Mouse (Mus musculus) CH12.LX (cell line): ENCODE measurements at regions not wholly inside any gene's neighbourhood (a gene's known extent, or its start where the extent isn't known, plus 50 kb on each side); places are given as distances from the start of the nearest gene placed in this dataset.

Experiments
- DNase-seq: peaks from one replicate; pipeline ENCODE4 v3.0.0-alpha.2; 2013; ENCODE audit errors: extremely low read depth
- H3K27ac ChIP-seq: 2 replicates; pipeline ENCODE4 v1.5.1; 2012; ENCODE audit warnings: low read depth, mild to moderate bottlenecking, control low read depth, moderate library complexity; ENCODE audit not compliant: insufficient read depth
- H3K27me3 ChIP-seq: replicated peaks from 2 replicates; pipeline ENCODE3; 2012; ENCODE audit warnings: inconsistent platforms
- H3K36me3 ChIP-seq, 2 experiments: replicated peaks in 1 of 2; 2 replicates each; pipeline versions ENCODE3 to v1.6.1; 2012; ENCODE audit warnings: inconsistent platforms in 1 of 2, low read length in 1 of 2, mild to moderate bottlenecking in 1 of 2, mixed read lengths in 1 of 2, moderate library complexity in 1 of 2; ENCODE audit not compliant: control insufficient read depth in 1 of 2, insufficient read depth in 1 of 2
- H3K4me1 ChIP-seq, 2 experiments: 2 replicates each; pipeline ENCODE4 v1.6.1; 2012; ENCODE audit warnings: inconsistent platforms in 1 of 2, moderate library complexity in 1 of 2; ENCODE audit not compliant: insufficient read depth in 2 of 2, control insufficient read depth in 1 of 2
- H3K4me2 ChIP-seq: 2 replicates; pipeline ENCODE4 v1.6.1; 2012; ENCODE audit warnings: low read depth, mild to moderate bottlenecking, control low read depth; ENCODE audit not compliant: poor library complexity, insufficient read depth, severe bottlenecking
- H3K4me3 ChIP-seq, 3 experiments: fragments of 150-350 bp in 1 of 3; sonication (generic) in 1 of 3; replicated peaks in 1 of 3; 2 replicates each; pipeline versions ENCODE3 to v1.5.1; 2011 to 2012; ENCODE audit warnings: low read depth in 2 of 3, low read length in 2 of 3, mild to moderate bottlenecking in 2 of 3, moderate library complexity in 2 of 3, control low read depth in 1 of 3, improper control_type of control experiment in 1 of 3, inconsistent platforms in 1 of 3, mixed read lengths in 1 of 3; ENCODE audit not compliant: poor library complexity in 1 of 3
- H3K79me2 ChIP-seq: replicated peaks from 2 replicates; pipeline ENCODE4 v1.6.1; 2012; ENCODE audit warnings: mild to moderate bottlenecking, moderate library complexity; ENCODE audit not compliant: control insufficient read depth, poor library complexity, insufficient read depth, severe bottlenecking; ENCODE audit errors: extremely low read depth
- H3K9ac ChIP-seq: 2 replicates; pipeline ENCODE4 v1.6.1; 2012; ENCODE audit warnings: low read depth, mild to moderate bottlenecking, control low read depth, moderate library complexity; ENCODE audit not compliant: insufficient read depth
- H3K9me3 ChIP-seq: replicated peaks from 2 replicates; pipeline ENCODE3; 2012; ENCODE audit warnings: low read length, inconsistent platforms, mixed read lengths
- CTCF ChIP-seq, 2 experiments: IDR thresholded peaks in 1 of 2; conservative IDR thresholded peaks in 1 of 2; 2 replicates each; pipeline ENCODE4 v1.5.1; 2011 to 2012; ENCODE audit warnings: low read depth in 2 of 2, low read length in 2 of 2, improper control_type of control experiment in 1 of 2, inconsistent platforms in 1 of 2, mild to moderate bottlenecking in 1 of 2, moderate library complexity in 1 of 2
- ELF1 ChIP-seq: IDR thresholded peaks from 2 replicates; pipeline ENCODE4 v1.6.1; 2014; ENCODE audit warnings: low read depth, mild to moderate bottlenecking, inconsistent platforms, low read length, improper control_type of control experiment
- GABPA ChIP-seq: IDR thresholded peaks from 2 replicates; pipeline ENCODE4 v1.6.1; 2012; ENCODE audit warnings: low read depth, low read length, improper control_type of control experiment, inconsistent platforms; ENCODE audit not compliant: insufficient replicate concordance
- HCFC1 ChIP-seq: IDR thresholded peaks from 2 replicates; pipeline ENCODE4 v1.6.1; 2012; ENCODE audit warnings: low read depth, mild to moderate bottlenecking, inconsistent platforms, low read length, improper control_type of control experiment
- JUND ChIP-seq: conservative IDR thresholded peaks from 2 replicates; pipeline ENCODE4 v1.6.1; 2011; ENCODE audit warnings: low read depth, low read length, improper control_type of control experiment
- KAT2A ChIP-seq: IDR thresholded peaks from 2 replicates; pipeline ENCODE4 v1.6.1; 2012; ENCODE audit warnings: low read length, improper control_type of control experiment, inconsistent platforms; ENCODE audit not compliant: insufficient replicate concordance
- MAFK ChIP-seq: IDR thresholded peaks from 2 replicates; pipeline ENCODE4 v1.6.1; 2011; ENCODE audit warnings: low read length, improper control_type of control experiment; ENCODE audit not compliant: insufficient replicate concordance
- MEF2A ChIP-seq: IDR thresholded peaks from 2 replicates; pipeline ENCODE4 v1.6.1; 2014; ENCODE audit warnings: low read depth, mild to moderate bottlenecking, inconsistent platforms, low read length, improper control_type of control experiment, borderline replicate concordance
- MXI1 ChIP-seq: IDR thresholded peaks from 2 replicates; pipeline ENCODE4 v1.6.1; 2011; ENCODE audit warnings: mild to moderate bottlenecking, low read depth, low read length, improper control_type of control experiment
- NELFE ChIP-seq: IDR thresholded peaks from 2 replicates; pipeline ENCODE4 v1.6.1; 2011; ENCODE audit warnings: low read depth, low read length, improper control_type of control experiment
- POLR2A ChIP-seq: IDR thresholded peaks from 2 replicates; pipeline ENCODE4 v1.6.1; 2011; ENCODE audit warnings: low read depth, mild to moderate bottlenecking, improper control_type of control experiment, low read length
- POLR2AphosphoS2 ChIP-seq: IDR thresholded peaks from 2 replicates; pipeline ENCODE4 v1.6.1; 2011; ENCODE audit warnings: low read depth, low read length, improper control_type of control experiment
- RAD21 ChIP-seq: IDR thresholded peaks from 2 replicates; pipeline ENCODE4 v1.6.1; 2011; ENCODE audit warnings: low read depth, mild to moderate bottlenecking, low read length, improper control_type of control experiment, moderate library complexity
- RCOR1 ChIP-seq: conservative IDR thresholded peaks from 2 replicates; pipeline ENCODE4 v1.6.1; 2012; ENCODE audit warnings: low read depth, mild to moderate bottlenecking, inconsistent platforms, low read length, improper control_type of control experiment
- SMC3 ChIP-seq: IDR thresholded peaks from 2 replicates; pipeline ENCODE4 v1.6.1; 2011; ENCODE audit warnings: low read depth, low read length, improper control_type of control experiment
- USF1 ChIP-seq: IDR thresholded peaks from 2 replicates; pipeline ENCODE4 v1.6.1; 2014; ENCODE audit warnings: low read depth, mild to moderate bottlenecking, inconsistent platforms, low read length, improper control_type of control experiment
- ZMIZ1 ChIP-seq: IDR thresholded peaks from 2 replicates; pipeline ENCODE4 v1.6.1; 2012; ENCODE audit warnings: low read depth, mild to moderate bottlenecking, inconsistent platforms, low read length, improper control_type of control experiment
- ZNF384 ChIP-seq: IDR thresholded peaks from 2 replicates; pipeline ENCODE4 v1.6.1; 2012; ENCODE audit warnings: low read depth, low read length, improper control_type of control experiment, inconsistent platforms
- dilution Hi-C: fragments of 300-500 bp; cut with MboI; formaldehyde crosslinking; loops from 2 replicates; pipeline ENCODE4 v1.14.3; 2020; ENCODE audit warnings: low sequenced_read_pairs; ENCODE audit not compliant: extremely low pct_unique_long_range_greater_than_20kb, extremely low pct_ligation_motif_present
- in situ Hi-C: fragments of 300-500 bp; cut with MboI; formaldehyde crosslinking; loops from 3 replicates; pipeline ENCODE4 v1.14.3; 2019; ENCODE audit warnings: low sequenced_read_pairs, low pct_ligation_motif_present, low pct_unique_long_range_greater_than_20kb, mixed read lengths

DNA sequence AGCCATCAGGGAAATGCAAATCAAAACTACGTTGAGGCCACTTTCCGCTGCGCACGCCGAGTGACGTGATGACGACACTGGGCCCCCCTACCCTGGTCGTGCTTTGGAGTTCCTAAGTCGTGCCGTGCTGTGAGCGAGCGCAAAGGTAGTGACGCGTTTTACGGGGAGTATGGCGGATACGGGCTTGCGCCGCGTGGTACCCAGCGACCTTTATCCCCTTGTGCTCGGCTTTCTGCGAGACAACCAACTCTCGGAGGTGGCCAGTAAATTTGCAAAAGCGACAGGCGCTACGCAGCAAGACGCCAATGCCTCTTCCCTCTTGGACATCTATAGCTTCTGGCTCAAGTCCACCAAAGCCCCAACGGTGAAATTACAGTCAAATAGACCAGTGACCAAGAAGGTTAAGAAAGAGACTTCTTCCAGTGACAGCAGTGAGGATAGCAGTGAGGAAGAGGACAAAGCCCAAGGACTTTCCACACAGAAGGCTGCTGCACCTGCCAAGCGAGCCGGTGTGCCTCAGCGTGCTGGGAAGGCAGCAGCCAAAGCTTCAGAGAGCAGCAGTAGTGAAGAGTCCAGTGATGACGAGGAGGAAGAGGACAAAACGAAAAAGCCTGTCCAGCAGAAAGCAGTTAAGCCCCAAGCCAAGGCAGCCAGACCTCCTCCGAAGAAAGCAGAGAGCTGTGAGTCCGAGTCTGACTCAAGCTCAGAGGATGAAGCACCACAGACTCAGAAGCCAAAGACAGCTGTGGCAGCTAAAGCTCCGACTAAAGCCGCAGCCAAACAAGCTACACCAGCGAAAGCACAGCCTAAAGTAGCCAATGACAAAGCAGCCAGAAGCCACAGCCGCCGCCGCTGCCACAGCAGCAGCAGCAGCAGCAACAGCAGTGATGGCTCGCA, 123.3 kb upstream of the Agtr2 start (continued):
- TF ChIP-seq ZNF384 (no peak), ZMIZ1 (no peak), SMC3 (no peak), ELF1 (peak; percentile 24; the same call in 1 of the 2 replicates), POLR2A (peak; percentile 65), RCOR1 (no peak), NELFE (0 out of 2 replicates have a peak, but pooled peaks have one; percentile 25), POLR2AphosphoS2 (no peak), CTCF (conservative IDR thresholded peaks at IDR 0.05 in 1 of 2, IDR thresholded peaks at IDR 0.05 in 1 of 2; ENCODE audit: low read depth in 2 of 2, low read length in 2 of 2) (no peak), MAFK (no peak), RAD21 (no peak), JUND (no peak), USF1 (no peak), HCFC1 (peak; percentile 41), GABPA (no peak), KAT2A (no peak), MXI1 (no peak; the same call in 1 of the 2 replicates)
- TF ChIP-seq, all 38 proteins: peak for 7

DNA sequence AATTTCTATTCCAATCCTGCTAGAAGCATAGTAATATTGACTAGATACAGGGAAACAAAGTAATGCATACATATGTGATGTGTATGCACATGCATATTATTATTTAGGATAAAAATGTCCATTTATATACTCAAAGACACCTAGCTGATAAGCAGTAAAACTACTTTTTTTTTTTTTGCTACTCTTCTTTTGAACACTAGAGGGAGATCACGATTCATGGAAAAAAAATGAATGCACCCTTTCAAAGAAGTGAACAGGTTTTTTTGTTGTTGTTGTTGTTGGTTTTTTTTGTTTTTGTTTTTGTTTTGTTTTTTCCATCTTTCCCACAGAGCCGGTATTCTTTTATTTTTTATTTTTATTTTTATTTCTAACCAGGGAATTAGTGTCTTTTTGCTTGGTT, 99.1 kb upstream of the Agtr2 start:
- Histone ChIP-seq H3K4me2 (no peak overlapping the region), H3K4me1 (no peaks in the 10 kb centered on the region), H3K27ac (no peak overlapping the region), H3K79me2 (no peaks in the 10 kb centered on the region), H3K9me3 (no peaks in the 10 kb centered on the region), H3K4me3 (no peak overlapping the region), H3K27me3 (no peaks in the 10 kb centered on the region), H3K9ac (no peak overlapping the region), H3K36me3 (no peaks in the 10 kb centered on the region)
- in situ Hi-C loops = no loop called here
- dilution Hi-C loops = no loop called here
- DNase-seq = peak; percentile 1
- TF ChIP-seq ZNF384 = peak; percentile 84
- no peak for TF ChIP-seq MEF2A
- peak in 1 of 2 experiments; percentile 44; a peak in 2 of 4 replicates for TF ChIP-seq CTCF (conservative IDR thresholded peaks at IDR 0.05 in 1 of 2, IDR thresholded peaks at IDR 0.05 in 1 of 2; ENCODE audit: low read depth in 2 of 2, low read length in 2 of 2)
- peak; percentile 53 for TF ChIP-seq RAD21
- TF ChIP-seq, all 38 proteins: peak for 3
